Comparison of ENCODE assay signal across 22 mouse cellular contexts in the genomic region with DNA sequence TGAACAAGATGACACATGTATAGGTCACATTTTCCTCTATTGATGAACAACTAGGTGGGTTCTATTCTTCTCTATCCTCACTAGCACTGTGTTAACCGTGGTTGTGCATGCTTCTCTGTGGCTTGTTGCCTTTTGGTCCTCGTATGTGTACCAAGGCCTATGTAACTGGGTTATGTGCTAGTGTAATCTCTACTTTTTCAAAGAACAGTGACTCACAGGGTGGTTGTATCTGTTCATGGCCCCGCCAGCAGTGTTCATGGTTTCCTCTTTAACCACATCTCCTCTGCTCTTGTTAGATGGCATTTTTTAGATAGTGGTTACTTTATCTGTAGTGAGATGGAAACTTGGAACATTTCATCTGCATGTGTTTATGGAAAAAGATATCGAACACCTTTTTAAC.
DNase-seq lines count a peak whose midpoint lies in the region; ATAC-seq and TF ChIP-seq lines count a peak whose summit lies in the region.
"Had no signal": no experiment of that assay in that cellular context is flagged by ENCODE, and none has a peak within 500 bp of the region (broad histone marks: within the 10 kb centered on the region; RNA-seq: fewer than 3 reads in every experiment).

No protein-coding gene starts in this region.

- TF ChIP-seq CTCF in intestine, postnatal 0 days (IDR thresholded peaks at IDR 0.05; ENCODE audit: low read depth): no peak

- no peak overlapping the region for H3K9ac ChIP-seq in intestine, embryonic 14.5 days (ENCODE audit: low read length)
- no peak overlapping the region for H3K9ac ChIP-seq in intestine, postnatal 0 days (ENCODE audit: low read depth, low read length)
- H3K9ac ChIP-seq: embryonic facial prominence, embryonic 13.5 days; embryonic facial prominence, embryonic 15.5 days; forebrain, embryonic 12.5 days had no signal

- WGBS in intestine, embryonic 14.5 days: 94% methylated on average over 4 of the region's 4 CpGs
- 90% methylated on average over 4 of the region's 4 CpGs for WGBS in intestine, postnatal 0 days

- no peak for ATAC-seq in intestine, embryonic 14.5 days (replicated peaks; ENCODE audit: low FRiP score, low TSS enrichment, low read depth)
- ATAC-seq in intestine, postnatal 0 days: no peak
- ATAC-seq: forebrain, embryonic 14.5 days; forebrain, embryonic 16.5 days had no signal

- H3K4me1 ChIP-seq in intestine, embryonic 14.5 days (replicated peaks; ENCODE audit: control insufficient read depth, insufficient read depth, low read length): 0 out of 2 replicates have a peak, but pooled peaks cover 4% of the 10 kb centered on the region
- H3K4me1 ChIP-seq in intestine, postnatal 0 days (replicated peaks; ENCODE audit: control insufficient read depth, insufficient read depth, low read length): no peaks in the 10 kb centered on the region
- H3K4me1 ChIP-seq: embryonic facial prominence, embryonic 15.5 days; forebrain, embryonic 12.5 days had no signal

- H3K36me3 ChIP-seq in intestine, embryonic 14.5 days (ENCODE audit: control insufficient read depth, insufficient read depth, low read length): no peaks in the 10 kb centered on the region
- H3K36me3 ChIP-seq in intestine, postnatal 0 days (ENCODE audit: control insufficient read depth, insufficient read depth): no peaks in the 10 kb centered on the region
- H3K36me3 ChIP-seq: embryonic facial prominence, embryonic 13.5 days; embryonic facial prominence, embryonic 15.5 days; forebrain, embryonic 10.5 days; forebrain, embryonic 12.5 days had no signal

- no peaks in the 10 kb centered on the region for H3K27me3 ChIP-seq in intestine, embryonic 14.5 days (replicated peaks; ENCODE audit: control insufficient read depth, insufficient read depth, low read length)
- no peaks in the 10 kb centered on the region for H3K27me3 ChIP-seq in intestine, postnatal 0 days (replicated peaks; ENCODE audit: control insufficient read depth, insufficient read depth, low read length)
- H3K27me3 ChIP-seq: forebrain, embryonic 12.5 days had no signal

- H3K9me3 ChIP-seq in intestine, embryonic 14.5 days (ENCODE audit: control insufficient read depth, low read length): no peaks in the 10 kb centered on the region
- H3K9me3 ChIP-seq in intestine, postnatal 0 days (ENCODE audit: control insufficient read depth): no peaks in the 10 kb centered on the region
- H3K9me3 ChIP-seq: embryonic facial prominence, embryonic 13.5 days; embryonic facial prominence, embryonic 15.5 days; forebrain, embryonic 10.5 days had no signal

- peak; percentile 9 for DNase-seq in intestine, embryonic 14.5 days (ENCODE audit: low spot score)
- DNase-seq in 3T3-L1 (ENCODE audit: low read depth, low spot score) (peak; percentile 43), 416B (ENCODE audit: low read depth) (peak; percentile 82)
- no peak for DNase-seq in layer of hippocampus, adult 9-10 months (ENCODE audit: low spot score)
- DNase-seq: adrenal gland, adult 2 months; adrenal gland, postnatal 10 days; adrenal gland, postnatal 25 days; cerebellum, adult 11 months; cerebellum, adult 18-20 months; cerebellum, adult 8-10 months; cerebellum, adult 9-11 months; cerebellum, postnatal 14 days; cerebellum, postnatal 36 days; embryo, embryonic 11 days had no signal

- H3K4me2 ChIP-seq in intestine, embryonic 14.5 days (ENCODE audit: low read length): no peak overlapping the region
- no peak overlapping the region for H3K4me2 ChIP-seq in intestine, postnatal 0 days (replicated peaks; ENCODE audit: low read depth)
- H3K4me2 ChIP-seq: embryonic facial prominence, embryonic 13.5 days; embryonic facial prominence, embryonic 15.5 days; forebrain, embryonic 12.5 days had no signal

- no peak overlapping the region for H3K27ac ChIP-seq in intestine, embryonic 14.5 days (ENCODE audit: low read depth)
- H3K27ac ChIP-seq in intestine, postnatal 0 days (ENCODE audit: low read depth, low read length): no peak overlapping the region
- H3K27ac ChIP-seq: embryonic facial prominence, embryonic 13.5 days; embryonic facial prominence, embryonic 15.5 days; forebrain, embryonic 10.5 days; forebrain, embryonic 12.5 days had no signal

- no peak overlapping the region for H3K4me3 ChIP-seq in intestine, embryonic 14.5 days (ENCODE audit: low read depth, low read length)
- no peak overlapping the region for H3K4me3 ChIP-seq in intestine, postnatal 0 days (ENCODE audit: low read depth, low read length)
- H3K4me3 ChIP-seq: embryonic facial prominence, embryonic 13.5 days; embryonic facial prominence, embryonic 15.5 days; erythroblast, embryonic 14.5 days; forebrain, embryonic 10.5 days; forebrain, embryonic 12.5 days had no signal
